Mouse (Mus musculus) embryonic stem cell, embryonic (primary cell): ENCODE measurements around the gene Zkscan7.
"Not testable (repeated sequence)": the region's sequence is repeated elsewhere in the genome, so short reads cannot be mapped to it uniquely, and the experiment has no call there.

Source experiments
- CTCF ChIA-PET, 4 experiments: fragments of 300-600 bp in 2 of 4; fragments of 350-600 bp in 2 of 4; sonication (Branson Sonifier 250); formaldehyde crosslinking; loops; one replicate each; lab custom pipeline; 2022; ENCODE audit warnings: inconsistent platforms in 2 of 4; lab: Charles Lee
- POLR2A ChIA-PET, 4 experiments: fragments of 300-600 bp in 2 of 4; fragments of 350-600 bp in 2 of 4; sonication (Branson Sonifier 250); formaldehyde crosslinking; loops; one replicate each; lab custom pipeline; 2022; ENCODE audit warnings: antibody characterized with exemption in 4 of 4, inconsistent platforms in 1 of 4; lab: Charles Lee

Zkscan7 gene

DNA sequence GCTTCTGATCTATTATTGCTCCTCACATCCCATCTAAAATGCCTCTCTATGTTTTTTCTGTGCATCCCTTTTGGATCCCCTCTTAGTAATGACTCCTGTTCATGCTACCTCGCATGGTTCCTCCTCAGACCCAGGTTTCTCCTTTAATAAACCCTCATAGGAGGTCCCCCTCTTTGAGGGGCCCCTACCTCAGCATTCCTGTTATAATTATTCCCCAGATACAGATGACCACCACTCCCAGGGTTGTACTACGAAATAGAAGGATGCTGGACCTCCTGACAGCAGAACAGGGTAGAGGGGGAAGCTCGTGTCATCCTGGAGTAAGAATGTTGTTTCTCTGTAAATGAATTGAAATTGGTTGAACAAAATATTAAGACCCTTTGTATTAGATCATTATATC lies at the start of gene Zkscan7:
TSS of gene Zkscan7 (plus strand) at position 301 of the 400 bp plus-strand sequence.
- CTCF ChIA-PET = interaction anchor here in 2 of 4 experiments (0.6 to 0.8 kb wide), 2 partner anchors 48 to 131 kb away, joined by 3 to 5 read pairs; no protein-coding TSS in a partner anchor

DNA sequence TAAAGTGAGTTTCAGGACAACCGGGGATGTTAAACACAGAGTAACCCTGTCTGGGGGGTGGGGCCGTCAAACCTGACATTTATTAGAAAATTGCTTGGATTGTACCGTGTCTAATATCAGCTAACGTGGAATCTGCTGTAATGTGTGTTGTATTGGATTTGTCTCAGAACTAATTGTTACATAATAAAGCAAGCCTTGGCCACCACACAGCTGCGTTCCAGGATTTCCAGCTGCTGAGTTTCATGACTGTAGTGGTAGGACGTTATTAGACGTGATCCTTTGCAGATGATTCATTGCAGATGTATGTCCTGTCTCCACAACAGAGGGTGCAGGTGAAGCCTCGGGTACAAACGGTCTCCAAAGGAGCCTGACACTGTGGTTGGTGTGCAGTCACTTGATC lies 49.4 kb upstream of the Zkscan7 start:
- POLR2A ChIA-PET = interaction anchor here in 2 of 4 experiments (1.0 to 2.3 kb wide), 3 partner anchors 29 to 30 kb away, joined by 3 to 8 read pairs (median 3); partner anchors contain the start of genes Zfp445 (in 2 of the 2) and Tcaim (in 1 of the 2)
- CTCF ChIA-PET = interaction anchor here in 1 of 4 experiments (1.0 kb wide), 1 partner anchor 287 kb away, joined by 4 read pairs; no protein-coding TSS in a partner anchor

More for the DNA sequence above, at the start of gene Zkscan7:
- POLR2A ChIA-PET = no interaction called here

GRCm38 (mm10) chr9:122836790-122837189 lies 48.7 kb upstream of the Zkscan7 start:
- ChIA-PET POLR2A (interaction anchor here in 3 of 4 experiments (0.6 to 2.3 kb wide), 6 partner anchors 20 to 202 kb away, joined by 3 to 12 read pairs (median 4); partner anchors contain the start of gene Zfp445 (in 2 of the 3)), CTCF (interaction anchor here in 3 of 4 experiments (0.6 to 2.3 kb wide), 3 partner anchors 15 to 1387 kb away, joined by 4 to 14 read pairs (median 4); no protein-coding TSS in a partner anchor)

DNA sequence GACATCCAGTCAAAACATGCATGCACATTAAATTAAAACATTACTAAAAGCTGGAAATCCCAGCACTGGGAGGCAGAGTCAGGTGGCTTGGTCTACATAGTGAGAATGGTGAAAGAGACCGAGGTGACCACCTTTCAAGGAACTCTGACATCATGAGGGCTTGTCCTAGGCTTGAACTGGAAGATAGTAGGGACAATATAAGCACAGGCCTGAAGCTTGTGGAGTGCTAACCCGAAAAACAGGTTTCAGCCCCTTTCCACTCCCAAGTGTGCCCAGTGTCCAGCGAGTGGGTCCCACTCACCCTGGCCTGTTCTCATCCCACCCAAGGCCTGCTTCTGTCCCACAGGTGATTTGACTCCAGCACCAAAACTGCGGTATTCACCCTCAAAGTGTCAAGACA lies 48.3 kb upstream of the Zkscan7 start:
- ChIA-PET CTCF (interaction anchor here (0.6 to 2.3 kb wide), 20 partner anchors 9 to 1387 kb away, joined by 3 to 14 read pairs (median 5); partner anchors contain the start of genes Tcaim (in 2 of the 4), Zfp445 (in 2 of the 4) and Zkscan7 (in 1 of the 4)), POLR2A (interaction anchor here in 3 of 4 experiments (0.8 to 2.3 kb wide), 19 partner anchors 9 to 276 kb away, joined by 3 to 17 read pairs (median 4); partner anchors contain the start of genes Zfp445 (in 3 of the 3), Exosc7 (in 1 of the 3), Tcaim (in 1 of the 3) and Zdhhc3 (in 1 of the 3))

DNA sequence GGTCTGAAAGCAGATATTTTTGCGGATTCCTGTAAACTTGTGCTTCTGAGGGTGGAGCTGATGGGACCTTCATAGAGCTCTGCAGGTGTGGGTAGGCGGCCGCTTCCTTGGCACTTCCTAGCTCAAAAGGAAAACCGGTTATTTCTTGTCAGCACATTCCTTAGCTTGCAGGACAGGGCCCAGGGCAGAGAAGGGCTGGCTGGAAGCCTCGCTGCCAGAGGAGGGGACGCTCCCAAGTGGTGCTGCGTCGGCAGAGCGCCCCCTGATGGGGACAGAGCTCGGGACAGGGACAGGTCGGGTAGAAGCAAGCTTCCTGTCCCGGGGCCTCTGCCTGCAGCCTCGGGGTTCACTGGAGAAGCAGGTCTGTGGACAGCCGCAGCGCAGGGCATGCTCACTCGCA lies 47.8 kb upstream of the Zkscan7 start:
- POLR2A ChIA-PET = interaction anchor here in 3 of 4 experiments (0.6 to 2.3 kb wide), 22 partner anchors 9 to 275 kb away, joined by 3 to 17 read pairs (median 4); partner anchors contain the start of genes Zfp445 (in 3 of the 3), Exosc7 (in 1 of the 3), Tcaim (in 1 of the 3) and Zdhhc3 (in 1 of the 3)

GRCm38 (mm10) chr9:122843760-122844159 lies 41.7 kb upstream of the Zkscan7 start, which contains the start of gene Gm35549:
Gm35549 (minus strand) TSS chr9:122844035.
- CTCF ChIA-PET = no interaction called here
- POLR2A ChIA-PET = interaction anchor here in 1 of 4 experiments (1.2 kb wide), 1 partner anchor 13 kb away, joined by 4 read pairs; no protein-coding TSS in a partner anchor

More for the DNA sequence above, 47.8 kb upstream of the Zkscan7 start:
- CTCF ChIA-PET = interaction anchor here (0.5 to 2.3 kb wide), 25 partner anchors 8 to 1388 kb away, joined by 3 to 14 read pairs (median 4); partner anchors contain the start of genes Tcaim (in 2 of the 4), Zfp445 (in 2 of the 4) and Zkscan7 (in 1 of the 4)

DNA sequence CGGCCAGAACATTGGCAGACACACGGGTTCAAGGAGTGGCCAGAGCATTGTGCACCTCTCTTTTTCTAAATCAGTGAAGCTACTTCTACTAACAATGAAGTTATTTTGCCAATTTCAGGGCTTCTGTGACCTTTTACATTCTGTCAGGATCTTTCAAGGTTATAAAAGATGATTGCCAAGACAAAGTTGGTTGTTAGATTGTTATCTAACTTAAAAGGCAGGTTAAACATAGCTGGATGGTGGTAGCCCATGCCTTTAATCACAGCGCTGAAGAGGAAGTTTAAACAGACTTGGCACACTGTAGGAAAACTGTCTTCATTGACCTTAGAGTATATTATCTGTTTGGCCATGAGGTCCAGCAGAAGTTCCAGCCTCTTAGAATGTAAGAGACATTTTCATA lies 39.9 kb upstream of the Zkscan7 start:
- POLR2A ChIA-PET = interaction anchor here in 1 of 4 experiments (1.3 to 1.8 kb wide), 2 partner anchors 20 to 45 kb away, joined by 4 to 8 read pairs; partner anchors contain the start of gene Zfp445
- CTCF ChIA-PET = interaction anchor here in 2 of 4 experiments (0.7 to 1.7 kb wide), 2 partner anchors 8 to 311 kb away, joined by 6 to 14 read pairs; no protein-coding TSS in a partner anchor

DNA sequence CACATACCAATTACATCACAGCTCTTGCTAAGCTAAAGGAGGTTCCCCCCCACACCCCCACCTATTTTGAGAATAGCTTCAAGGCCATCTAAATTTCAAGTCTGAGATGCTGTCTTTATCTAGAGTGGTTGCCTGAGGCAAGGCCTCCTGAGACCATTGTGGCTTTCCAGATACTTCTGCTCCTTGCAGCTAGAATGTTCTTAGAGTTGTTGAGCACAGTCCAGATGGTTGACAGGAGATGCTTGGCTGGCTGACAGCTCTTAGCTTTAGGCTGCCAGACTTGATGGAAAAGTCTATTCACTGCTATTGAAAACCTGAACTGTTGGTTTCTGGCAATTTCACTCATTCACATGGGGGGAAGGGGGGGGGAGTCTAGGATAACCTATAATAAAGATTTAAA lies 39.3 kb upstream of the Zkscan7 start:
- CTCF ChIA-PET = interaction anchor here in 3 of 4 experiments (0.7 to 1.7 kb wide), 3 partner anchors 8 to 310 kb away, joined by 6 to 14 read pairs (median 8); partner anchors contain the start of gene Tcaim (in 1 of the 3)

DNA sequence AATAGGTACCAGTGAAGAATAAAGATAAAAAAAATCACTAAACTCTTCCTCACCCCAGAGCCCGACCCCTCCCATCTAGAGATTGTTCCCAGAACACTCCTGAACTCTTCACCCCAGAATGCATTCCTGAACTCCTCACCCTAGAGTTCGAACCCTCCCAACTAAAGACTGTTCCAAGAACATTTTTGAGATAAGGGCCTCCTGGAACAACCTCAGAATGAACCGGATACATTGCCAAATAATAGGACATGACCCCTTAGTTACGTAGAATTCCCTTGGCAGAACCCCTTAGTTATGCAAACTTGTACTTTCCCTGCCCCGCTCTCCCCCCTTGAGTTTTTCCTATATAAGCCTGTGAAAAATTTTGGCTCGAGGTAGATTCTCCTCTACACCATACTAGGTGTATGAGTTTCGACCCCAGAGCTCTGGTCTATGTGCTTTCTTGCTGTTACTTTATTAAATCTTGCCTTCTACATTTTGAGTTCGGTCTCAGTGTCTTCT lies 37.6 kb upstream of the Zkscan7 start:
- CTCF ChIA-PET = not testable (repeated sequence)
- POLR2A ChIA-PET = interaction anchor here in 1 of 4 experiments (1.4 kb wide), 1 partner anchor 9 kb away, joined by 3 read pairs; no protein-coding TSS in a partner anchor

More for the DNA sequence above, 39.3 kb upstream of the Zkscan7 start:
- POLR2A ChIA-PET = interaction anchor here in 2 of 4 experiments (0.9 to 1.8 kb wide), 4 partner anchors 8 to 44 kb away, joined by 3 to 8 read pairs (median 4); partner anchors contain the start of gene Zfp445 (in 1 of the 2)

DNA sequence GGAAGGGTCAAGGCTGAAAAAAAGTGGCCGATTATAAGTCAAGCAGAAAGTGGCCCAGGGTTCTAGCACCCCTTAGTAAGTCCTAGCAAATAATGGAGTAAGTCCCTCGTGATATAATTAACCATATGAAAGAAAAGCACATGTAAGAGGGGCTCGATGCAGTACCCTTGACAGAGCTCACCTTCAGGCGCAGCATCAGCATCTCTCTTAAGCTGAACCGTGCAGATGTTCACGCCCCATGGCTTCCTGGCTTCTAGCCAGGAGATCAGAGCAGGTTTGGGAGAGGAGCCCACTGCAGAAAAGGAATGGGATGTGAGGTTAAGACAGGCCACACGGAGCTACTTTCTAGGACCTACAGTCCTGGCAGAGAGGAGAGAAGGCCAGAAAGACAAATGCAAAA lies 31.0 kb upstream of the Zkscan7 start:
- POLR2A ChIA-PET = interaction anchor here in 2 of 4 experiments (0.9 to 1.3 kb wide), 3 partner anchors 8 to 17 kb away, joined by 3 to 6 read pairs (median 4); no protein-coding TSS in a partner anchor

DNA sequence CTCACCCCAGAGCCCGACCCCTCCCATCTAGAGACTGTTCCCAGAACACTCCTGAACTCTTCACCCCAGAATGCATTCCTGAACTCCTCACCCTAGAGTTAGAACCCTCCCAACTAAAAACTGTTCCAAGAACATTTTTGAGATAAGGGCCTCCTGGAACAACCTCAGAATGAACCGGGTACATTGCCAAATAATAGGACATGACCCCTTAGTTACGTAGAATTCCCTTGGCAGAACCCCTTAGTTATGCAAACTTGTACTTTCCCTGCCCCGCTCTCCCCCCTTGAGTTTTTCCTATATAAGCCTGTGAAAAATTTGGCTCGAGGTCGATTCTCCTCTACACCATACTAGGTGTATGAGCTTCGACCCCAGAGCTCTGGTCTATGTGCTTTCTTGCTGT lies 30.3 kb upstream of the Zkscan7 start:
- CTCF ChIA-PET = not testable (repeated sequence)
- POLR2A ChIA-PET = interaction anchor here in 2 of 4 experiments (0.9 to 1.3 kb wide), 2 partner anchors 7 to 17 kb away, joined by 3 to 6 read pairs; no protein-coding TSS in a partner anchor

More for the DNA sequence above, 31.0 kb upstream of the Zkscan7 start:
- CTCF ChIA-PET = no interaction called here

- POLR2A ChIA-PET = interaction anchor here in 1 of 4 experiments (1.1 kb wide), 1 partner anchor 77 kb away, joined by 5 read pairs; no protein-coding TSS in a partner anchor
- CTCF ChIA-PET = interaction anchor here in 1 of 4 experiments (1.6 kb wide), 1 partner anchor 18 kb away, joined by 7 read pairs; no protein-coding TSS in a partner anchor
Measured at GRCm38 (mm10) chr9:122855617-122856016, 29.9 kb upstream of the Zkscan7 start.

DNA sequence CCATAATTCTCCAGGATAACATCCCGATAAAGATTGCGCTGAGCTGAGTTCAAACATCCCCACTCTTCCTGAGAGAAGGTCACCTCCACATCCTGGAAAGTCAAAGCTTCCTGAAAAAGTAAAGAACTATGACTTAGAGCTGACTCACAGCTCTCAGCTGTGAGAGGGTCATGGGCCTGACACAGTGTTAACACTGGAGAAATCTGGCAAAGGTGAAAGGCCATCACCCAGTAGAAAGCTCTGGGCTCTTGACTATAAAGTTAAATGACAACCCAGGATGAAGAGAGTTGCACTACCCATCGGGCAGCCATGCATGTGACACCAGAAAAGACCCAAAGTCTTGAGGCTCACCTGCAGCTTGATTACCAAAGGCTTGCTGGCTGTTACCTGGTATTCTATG lies 28.8 kb upstream of the Zkscan7 start:
- ChIA-PET POLR2A (interaction anchor here in 2 of 4 experiments (0.6 to 1.4 kb wide), 7 partner anchors 9 to 79 kb away, joined by 3 to 5 read pairs (median 3); no protein-coding TSS in a partner anchor), CTCF (interaction anchor here in 1 of 4 experiments (1.6 kb wide), 1 partner anchor 19 kb away, joined by 7 read pairs; no protein-coding TSS in a partner anchor)

GRCm38 (mm10) chr9:122860752-122861151 lies 24.7 kb upstream of the Zkscan7 start:
- POLR2A ChIA-PET = interaction anchor here in 1 of 4 experiments (0.7 to 1.3 kb wide), 2 partner anchors 11 to 23 kb away, joined by 4 to 5 read pairs; no protein-coding TSS in a partner anchor
- CTCF ChIA-PET = interaction anchor here in 1 of 4 experiments (0.6 kb wide), 1 partner anchor 506 kb away, joined by 3 read pairs; the partner anchor contains the start of gene Lars2

DNA sequence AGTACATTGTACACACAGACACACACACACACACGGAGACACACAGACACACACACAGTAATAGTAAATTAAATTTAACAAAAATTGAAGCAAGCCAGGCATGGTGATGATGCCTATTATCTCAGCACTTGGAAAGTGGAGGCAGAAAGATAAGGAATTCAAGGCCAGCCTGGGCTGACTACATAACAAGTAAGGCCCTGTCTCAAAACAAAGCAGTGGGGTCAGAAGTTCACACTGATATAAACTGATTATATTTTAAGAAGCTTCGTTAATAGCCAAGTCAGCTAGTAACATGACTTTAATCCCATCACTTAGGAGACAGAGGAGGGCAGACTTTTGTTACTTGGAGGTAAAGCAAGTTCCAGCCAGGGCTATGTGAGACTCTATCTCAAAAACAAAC lies 21.8 kb upstream of the Zkscan7 start:
- ChIA-PET CTCF (no interaction called here), POLR2A (interaction anchor here in 2 of 4 experiments (0.6 to 0.9 kb wide), 2 partner anchors 10 to 98 kb away, joined by 3 to 7 read pairs; no protein-coding TSS in a partner anchor)

DNA sequence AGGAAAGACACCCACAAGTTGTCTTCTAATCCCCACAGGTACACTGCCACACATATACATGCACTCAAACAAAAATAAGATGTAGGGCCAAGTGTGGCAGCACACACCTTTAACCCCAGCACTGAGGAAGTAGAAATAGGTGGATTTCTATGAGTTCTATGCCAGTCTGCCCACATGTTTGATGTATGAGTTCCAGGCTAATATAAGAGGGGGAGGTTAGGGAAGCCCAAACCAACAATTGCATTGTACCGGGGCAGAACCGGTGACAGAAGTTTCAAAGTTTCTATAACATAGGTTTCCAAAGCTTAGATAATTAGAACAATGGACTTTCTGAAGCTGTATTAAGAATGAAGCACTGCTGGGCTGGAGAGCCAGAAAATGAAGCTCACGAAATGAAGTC lies 20.6 kb upstream of the Zkscan7 start:
- POLR2A ChIA-PET = interaction anchor here (0.6 to 1.8 kb wide), 29 partner anchors 8 to 1043 kb away, joined by 3 to 13 read pairs (median 4); partner anchors contain the start of gene Tcaim (in 3 of the 4)

DNA sequence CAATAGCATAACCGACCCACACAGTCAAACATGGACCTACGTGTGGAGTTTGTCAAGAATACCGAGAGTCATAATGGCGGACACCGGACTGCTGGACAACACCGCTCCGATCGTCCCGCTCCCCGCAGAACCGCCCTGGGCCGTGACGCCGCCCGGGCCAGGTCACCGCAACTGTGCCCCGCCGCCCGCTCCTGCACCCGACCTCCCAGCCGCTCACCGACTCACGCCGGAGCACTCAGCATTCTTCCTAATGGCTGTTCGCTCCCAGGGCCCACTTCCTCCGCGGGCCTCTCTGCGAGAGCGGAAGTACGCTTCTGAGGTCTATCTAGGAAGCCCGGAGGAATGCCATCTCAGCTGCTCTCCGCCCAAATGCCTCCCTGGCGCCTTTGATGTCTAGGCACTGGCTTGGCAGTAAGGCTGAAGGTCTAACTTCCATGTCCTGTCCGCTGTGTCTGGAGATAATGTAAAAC lies 19.8 kb upstream of the Zkscan7 start, which contains the start of gene Zfp445:
TSS of gene Zfp445 (minus strand) at position 310 of the 470 bp plus-strand sequence.
- ChIA-PET CTCF (interaction anchor here in 3 of 4 experiments (0.6 to 1.6 kb wide), 3 partner anchors 28 to 556 kb away, joined by 4 to 9 read pairs (median 6); no protein-coding TSS in a partner anchor), POLR2A (interaction anchor here (0.6 to 1.8 kb wide), 34 partner anchors 9 to 1044 kb away, joined by 3 to 13 read pairs (median 4); partner anchors contain the start of gene Tcaim (in 3 of the 4))

More for the DNA sequence above, 20.6 kb upstream of the Zkscan7 start:
- CTCF ChIA-PET = interaction anchor here in 2 of 4 experiments (1.5 to 1.6 kb wide), 2 partner anchors 27 kb away, joined by 6 to 9 read pairs; no protein-coding TSS in a partner anchor
